Mouse (Mus musculus) bone marrow, adult 2 months (tissue): ENCODE data around the gene Ncoa6.

Experiments
- CTCF ChIP-seq: fragments of 200-500 bp; IDR thresholded peaks from 2 replicates; pipeline ENCODE4 v1.5.1; 2011; ENCODE audit warnings: low read length, control low read depth; ENCODE audit not compliant: control insufficient read depth, insufficient read depth
- POLR2A ChIP-seq: fragments of 200-500 bp; IDR thresholded peaks from 2 replicates; pipeline ENCODE4 v1.6.1; 2011; ENCODE audit warnings: low read depth, mild to moderate bottlenecking, control low read depth, low read length, borderline replicate concordance; ENCODE audit not compliant: control insufficient read depth

GRCm38 (mm10) chr2:155369333-155369883, 104.3 kb downstream of the Ncoa6 start:
- TF ChIP-seq CTCF (no peak), POLR2A (no peak)
